Mouse (Mus musculus) liver, embryonic 16.5 days (tissue): ENCODE results near the gene H2afj. TPM values are rescaled to one million over a fixed set of nuclear protein-coding genes. Genes with fewer than 3 reads are reported as not detected.

Source experiments
- ATAC-seq: fragments of 200-750 bp; cut with Nextera tagmentation; 2 replicates; pipeline ENCODE4 v1.8.0; 2017; ENCODE audit warnings: low read depth, mild to moderate bottlenecking, moderate number of reproducible peaks, moderate library complexity
- H3K27ac ChIP-seq: fragments of 300-500 bp; sonication (generic); 2 replicates; pipeline ENCODE4 v1.5.1; 2014; ENCODE audit warnings: mild to moderate bottlenecking, low read length
- H3K27me3 ChIP-seq: fragments of 300-500 bp; sonication (generic); 2 replicates; pipeline ENCODE4 v1.6.1; 2014; ENCODE audit warnings: low read depth, low read length, mixed read lengths; ENCODE audit not compliant: control insufficient read depth, insufficient read depth
- H3K36me3 ChIP-seq: fragments of 300-500 bp; sonication (generic); 2 replicates; pipeline ENCODE4 v1.6.1; 2014; ENCODE audit warnings: mild to moderate bottlenecking; ENCODE audit not compliant: control insufficient read depth, insufficient read depth
- H3K4me1 ChIP-seq: fragments of 300-500 bp; sonication (generic); 2 replicates; pipeline ENCODE4 v1.6.1; 2014; ENCODE audit warnings: low read depth, low read length, mixed read lengths; ENCODE audit not compliant: control insufficient read depth
- H3K4me2 ChIP-seq: fragments of 300-500 bp; sonication (generic); 2 replicates; pipeline ENCODE4 v1.6.1; 2014; ENCODE audit warnings: low read depth, low read length, mixed read lengths
- H3K4me3 ChIP-seq: fragments of 300-500 bp; sonication (generic); 2 replicates; pipeline ENCODE4 v1.5.1; 2014; ENCODE audit warnings: low read depth, mild to moderate bottlenecking, low read length
- H3K9ac ChIP-seq: fragments of 300-500 bp; sonication (generic); 2 replicates; pipeline ENCODE4 v1.6.1; 2014; ENCODE audit warnings: low read depth, low read length
- H3K9me3 ChIP-seq: fragments of 300-500 bp; sonication (generic); replicated peaks from 2 replicates; pipeline ENCODE4 v1.6.1; 2016; ENCODE audit warnings: low read length; ENCODE audit not compliant: control insufficient read depth
- WGBS: fragments of 180-500 bp; shearing (Covaris S2); extraction: QIAGEN DNeasy Blood & Tissue Kit; methylation state at CpG from one replicate; pipeline ENCODE4 v1.1.7; 2014; ENCODE audit not compliant: insufficient replicate concordance; 5-methylcytosine and 5-hydroxymethylcytosine counted together
- polyA plus RNA-seq: library from polyadenylated mRNA; unstranded; fragments of >200 nt; fragmentation: Nextera tagmentation; extraction: Ambion mirVana; gene quantifications from 2 replicates; pipeline ENCODE4 v1.2.1, GENCODE M21; 2015

The H2afj gene
- polyA plus RNA-seq = 126 and 138 TPM in 2 replicates

- H3K9me3 ChIP-seq = no peaks in the 10 kb centered on the region
- peak; percentile 78 for ATAC-seq
- peak within 1 kb of the TSS; percentile 92 for H3K9ac ChIP-seq
- H3K27me3 ChIP-seq = no peaks in the 10 kb centered on the region
- peaks cover 45% of the 10 kb centered on the region for H3K4me1 ChIP-seq
- under 1% methylated on average over 34 of the region's 34 CpGs for WGBS
- peak within 1 kb of the TSS; percentile 91 for H3K27ac ChIP-seq
- H3K4me2 ChIP-seq = peak within 1 kb of the TSS; percentile 86
- peak within 1 kb of the TSS; percentile 91 for H3K4me3 ChIP-seq
- H3K36me3 ChIP-seq = peaks cover 13% of the 10 kb centered on the region
These were observed at the start of gene H2afj for GRCm38 (mm10) chr6:136808014-136808417. H2afj (plus strand) TSS chr6:136808244.

GRCm38 (mm10) chr6:136763912-136764311, 44.1 kb upstream of the H2afj start:
- 29% methylated on average over 1 of the region's 1 CpGs for WGBS
- Histone ChIP-seq H3K36me3 (no peaks in the 10 kb centered on the region), H3K27me3 (no peaks in the 10 kb centered on the region), H3K27ac (no peak overlapping the region), H3K4me1 (no peaks in the 10 kb centered on the region), H3K4me3 (no peak overlapping the region), H3K9ac (no peak overlapping the region), H3K4me2 (no peak overlapping the region), H3K9me3 (no peaks in the 10 kb centered on the region)
- ATAC-seq = no peak

GRCm38 (mm10) chr6:136769143-136769542, 38.9 kb upstream of the H2afj start:
- no peaks in the 10 kb centered on the region for H3K36me3 ChIP-seq
- no peak overlapping the region for H3K4me3 ChIP-seq
- no peak overlapping the region for H3K4me2 ChIP-seq
- no peak overlapping the region for H3K9ac ChIP-seq
- 56% methylated on average over 8 of the region's 8 CpGs for WGBS
- no peak overlapping the region for H3K27ac ChIP-seq
- no peaks in the 10 kb centered on the region for H3K9me3 ChIP-seq
- ATAC-seq = no peak
- no peaks in the 10 kb centered on the region for H3K4me1 ChIP-seq
- H3K27me3 ChIP-seq = no peaks in the 10 kb centered on the region

- no peak overlapping the region for H3K27ac ChIP-seq
- 64% methylated on average over 7 of the region's 7 CpGs for WGBS
- ATAC-seq = no peak
- no peak overlapping the region for H3K4me3 ChIP-seq
- H3K36me3 ChIP-seq = no peaks in the 10 kb centered on the region
- no peaks in the 10 kb centered on the region for H3K9me3 ChIP-seq
- H3K4me2 ChIP-seq = no peak overlapping the region
- no peaks in the 10 kb centered on the region for H3K4me1 ChIP-seq
- H3K27me3 ChIP-seq = no peaks in the 10 kb centered on the region
- no peak overlapping the region for H3K9ac ChIP-seq
These were observed 38.2 kb upstream of the H2afj start for GRCm38 (mm10) chr6:136769859-136770258.

GRCm38 (mm10) chr6:136776392-136776791, 31.7 kb upstream of the H2afj start:
- no peak for ATAC-seq
- no peak overlapping the region for H3K4me2 ChIP-seq
- 78% methylated on average over 1 of the region's 1 CpGs for WGBS
- no peak overlapping the region for H3K27ac ChIP-seq
- no peak overlapping the region for H3K9ac ChIP-seq
- no peak overlapping the region for H3K4me3 ChIP-seq
- H3K36me3 ChIP-seq = no peaks in the 10 kb centered on the region
- no peaks in the 10 kb centered on the region for H3K4me1 ChIP-seq
- H3K27me3 ChIP-seq = no peaks in the 10 kb centered on the region
- H3K9me3 ChIP-seq = no peaks in the 10 kb centered on the region

- ATAC-seq = peak; percentile 43; the same call in 1 of the 2 replicates
- H3K4me1 ChIP-seq = no peaks in the 10 kb centered on the region
- no peaks in the 10 kb centered on the region for H3K9me3 ChIP-seq
- H3K4me2 ChIP-seq = no peak within 1 kb of the TSS
- H3K27ac ChIP-seq = no peak within 1 kb of the TSS
- H3K4me3 ChIP-seq = no peak within 1 kb of the TSS
- H3K9ac ChIP-seq = no peak within 1 kb of the TSS
- H3K27me3 ChIP-seq = no peaks in the 10 kb centered on the region
- 68% methylated on average over 20 of the region's 20 CpGs for WGBS
- no peaks in the 10 kb centered on the region for H3K36me3 ChIP-seq
These were observed 26.6 kb upstream of the H2afj start, which contains the start of gene Gucy2c for GRCm38 (mm10) chr6:136781377-136781986. Gucy2c (minus strand) TSS chr6:136781765.

GRCm38 (mm10) chr6:136782146-136782545, 25.9 kb upstream of the H2afj start:
- H3K9ac ChIP-seq = no peak overlapping the region
- H3K9me3 ChIP-seq = no peaks in the 10 kb centered on the region
- no peak for ATAC-seq
- no peaks in the 10 kb centered on the region for H3K4me1 ChIP-seq
- H3K27me3 ChIP-seq = no peaks in the 10 kb centered on the region
- H3K4me3 ChIP-seq = no peak overlapping the region
- no peaks in the 10 kb centered on the region for H3K36me3 ChIP-seq
- no peak overlapping the region for H3K4me2 ChIP-seq
- 70% methylated on average over 12 of the region's 12 CpGs for WGBS
- no peak overlapping the region for H3K27ac ChIP-seq

- no peak overlapping the region for H3K27ac ChIP-seq
- no peaks in the 10 kb centered on the region for H3K27me3 ChIP-seq
- no peak overlapping the region for H3K4me2 ChIP-seq
- no peak overlapping the region for H3K4me3 ChIP-seq
- no peaks in the 10 kb centered on the region for H3K9me3 ChIP-seq
- H3K4me1 ChIP-seq = no peaks in the 10 kb centered on the region
- H3K36me3 ChIP-seq = no peaks in the 10 kb centered on the region
- 74% methylated on average over 9 of the region's 9 CpGs for WGBS
- H3K9ac ChIP-seq = no peak overlapping the region
- no peak for ATAC-seq
These were observed 25.3 kb upstream of the H2afj start for GRCm38 (mm10) chr6:136782761-136783160.

GRCm38 (mm10) chr6:136789391-136789971, 18.6 kb upstream of the H2afj start:
- Histone ChIP-seq H3K27me3 (peaks cover 9% of the 10 kb centered on the region), H3K4me3 (no peak overlapping the region), H3K4me1 (peaks cover 12% of the 10 kb centered on the region), H3K36me3 (no peaks in the 10 kb centered on the region), H3K4me2 (no peak overlapping the region), H3K9ac (no peak overlapping the region), H3K27ac (no peak overlapping the region), H3K9me3 (no peaks in the 10 kb centered on the region)
- WGBS = 50% methylated on average over 5 of the region's 5 CpGs
- ATAC-seq = no peak
